Mouse (Mus musculus) heart, embryonic 10.5 days (tissue): Measurements from ENCODE around the gene Agtr1b. TPM values are rescaled to one million over a fixed set of nuclear protein-coding genes. Genes with fewer than 3 reads are reported as not detected.

Source experiments
- DNase-seq: peaks from one replicate; pipeline ENCODE4 v3.0.0-alpha.2; 2017; ENCODE audit warnings: low spot score
- H3K27ac ChIP-seq: fragments of 300-500 bp; sonication (generic); 2 replicates; pipeline ENCODE4 v1.5.1; 2016; ENCODE audit warnings: mild to moderate bottlenecking
- H3K27me3 ChIP-seq: fragments of 300-500 bp; sonication (generic); 2 replicates; pipeline ENCODE4 v1.6.1; 2016; ENCODE audit warnings: mild to moderate bottlenecking; ENCODE audit not compliant: poor library complexity, insufficient read depth, severe bottlenecking
- H3K36me3 ChIP-seq: fragments of 300-500 bp; sonication (generic); 2 replicates; pipeline ENCODE4 v1.6.1; 2016; ENCODE audit warnings: mild to moderate bottlenecking, moderate library complexity
- H3K4me1 ChIP-seq: fragments of 300-500 bp; sonication (generic); 2 replicates; pipeline ENCODE4 v1.6.1; 2016; ENCODE audit warnings: mild to moderate bottlenecking
- H3K4me3 ChIP-seq: fragments of 300-500 bp; sonication (generic); 2 replicates; pipeline ENCODE4 v1.5.1; 2016; ENCODE audit warnings: mild to moderate bottlenecking, moderate library complexity
- H3K9me3 ChIP-seq: fragments of 300-500 bp; sonication (generic); 2 replicates; pipeline ENCODE4 v1.6.1; 2016; ENCODE audit warnings: mild to moderate bottlenecking, moderate library complexity
- WGBS: fragments of 180-500 bp; shearing (Covaris S2); methylation state at CpG from one replicate; pipeline ENCODE4 v1.1.7; 2016; 5-methylcytosine and 5-hydroxymethylcytosine counted together
- polyA plus RNA-seq: library from polyadenylated mRNA; unstranded; fragments of >200 nt; fragmentation: Nextera tagmentation; extraction: Ambion mirVana; gene quantifications from 2 replicates; pipeline ENCODE4 v1.2.1, GENCODE M21; 2016

The Agtr1b gene
- polyA plus RNA-seq, 1 experiment from 2014 or later = 0.19 TPM

GRCm38 (mm10) chr3:20281796-20282195, 85.2 kb downstream of the Agtr1b start:
- H3K4me3 ChIP-seq = no peak overlapping the region
- no peak for DNase-seq
- no peaks in the 10 kb centered on the region for H3K36me3 ChIP-seq
- H3K27ac ChIP-seq = no peak overlapping the region
- H3K27me3 ChIP-seq = no peaks in the 10 kb centered on the region
- no peaks in the 10 kb centered on the region for H3K4me1 ChIP-seq
- no peaks in the 10 kb centered on the region for H3K9me3 ChIP-seq
- 80% methylated on average over 1 of the region's 1 CpGs for WGBS

GRCm38 (mm10) chr3:20275633-20276032, 91.3 kb downstream of the Agtr1b start, which contains the start of gene Cpb1:
Gene Cpb1, minus strand, starts transcription at chr3:20275733.
- H3K4me1 ChIP-seq = no peaks in the 10 kb centered on the region
- H3K4me3 ChIP-seq = no peak within 1 kb of the TSS
- no peaks in the 10 kb centered on the region for H3K36me3 ChIP-seq
- no peaks in the 10 kb centered on the region for H3K9me3 ChIP-seq
- WGBS = 79% methylated on average over 3 of the region's 3 CpGs
- no peak for DNase-seq
- no peak within 1 kb of the TSS for H3K27ac ChIP-seq
- no peaks in the 10 kb centered on the region for H3K27me3 ChIP-seq

Other genes starting within 250 kb of the Agtr1b start
- 444 and 807 TPM in 2 replicates for gene Gyg, start 211.9 kb downstream of the Agtr1b start, polyA plus RNA-seq
- 0.28 and 0.36 TPM in 2 replicates for gene Cpa3, start 125.0 kb downstream of the Agtr1b start, polyA plus RNA-seq
- not detected in 2 replicates for gene Cpb1, start 91.4 kb downstream of the Agtr1b start, polyA plus RNA-seq